ENCODE assay signal across 35 mouse cellular contexts in the genomic region with DNA sequence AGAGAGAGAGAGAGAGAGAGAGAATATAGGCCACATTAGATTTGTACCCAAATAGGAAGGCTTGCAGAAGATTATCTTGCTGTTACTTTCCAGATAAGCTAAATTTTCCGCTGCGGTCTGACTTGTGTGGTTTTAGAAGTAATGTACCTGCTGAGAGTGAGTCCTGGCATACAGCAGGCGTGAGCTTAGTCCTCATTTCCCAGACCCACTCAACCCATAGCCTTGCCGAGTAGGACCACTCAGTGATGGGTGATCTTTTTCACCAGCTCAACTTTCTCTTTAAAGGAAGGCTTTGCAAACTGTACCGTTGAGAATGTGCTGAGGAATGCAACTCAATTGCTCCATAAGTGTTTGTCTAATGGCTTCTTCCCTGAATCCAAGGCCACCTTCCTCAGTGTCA. TPM values are rescaled to one million over a fixed set of nuclear protein-coding genes. Genes with fewer than 3 reads are reported as not detected.
DNase-seq lines count a peak whose midpoint lies in the region; ATAC-seq and TF ChIP-seq lines count a peak whose summit lies in the region.
"Had no signal": no experiment of that assay in that cellular context is flagged by ENCODE, and none has a peak within 500 bp of the region (broad histone marks: within the 10 kb centered on the region; RNA-seq: fewer than 3 reads in every experiment).

No protein-coding gene starts in this region.

- no peaks in the 10 kb centered on the region for H3K79me2 ChIP-seq in CH12.LX (replicated peaks; ENCODE audit: control insufficient read depth, extremely low read depth, insufficient read depth, poor library complexity, severe bottlenecking)

- H3K4me2 ChIP-seq in forebrain, embryonic 11.5 days (ENCODE audit: low read depth, low read length, severe bottlenecking) = no peak overlapping the region
- H3K4me2 ChIP-seq in forebrain, embryonic 14.5 days (ENCODE audit: low read length) = no peak overlapping the region
- no peak overlapping the region for H3K4me2 ChIP-seq in midbrain, embryonic 11.5 days
- H3K4me2 ChIP-seq in CH12.LX (ENCODE audit: insufficient read depth, low read depth, poor library complexity, severe bottlenecking) = no peak overlapping the region
- no peak overlapping the region for H3K4me2 ChIP-seq in stomach, postnatal 0 days (replicated peaks; ENCODE audit: low read depth)
- H3K4me2 ChIP-seq: embryonic facial prominence, embryonic 13.5 days; forebrain, embryonic 13.5 days; heart, embryonic 11.5 days; hindbrain, embryonic 13.5 days had no signal

- no peak overlapping the region for H3K27ac ChIP-seq in forebrain, embryonic 11.5 days (ENCODE audit: low read depth, low read length)
- H3K27ac ChIP-seq in forebrain, embryonic 14.5 days (ENCODE audit: low read depth, low read length) = no peak overlapping the region
- H3K27ac ChIP-seq in midbrain, embryonic 11.5 days (ENCODE audit: low read depth, low read length) = no peak overlapping the region
- H3K27ac ChIP-seq in midbrain, embryonic 10.5 days (replicated peaks) = no peak overlapping the region
- no peak overlapping the region for H3K27ac ChIP-seq in CH12.LX (ENCODE audit: insufficient read depth, low read depth)
- no peak overlapping the region for H3K27ac ChIP-seq in stomach, postnatal 0 days (replicated peaks)
- H3K27ac ChIP-seq: embryonic facial prominence, embryonic 10.5 days; embryonic facial prominence, embryonic 13.5 days; forebrain, embryonic 13.5 days; gastrocnemius, adult 2 months; hindbrain, embryonic 10.5 days; hindbrain, embryonic 13.5 days had no signal

- no peak for ATAC-seq in forebrain, embryonic 11.5 days (replicated peaks; ENCODE audit: low FRiP score)
- no peak for ATAC-seq in forebrain, embryonic 14.5 days
- ATAC-seq in midbrain, embryonic 11.5 days (ENCODE audit: low FRiP score) = no peak
- no peak for ATAC-seq in stomach, postnatal 0 days (ENCODE audit: low FRiP score, low TSS enrichment)
- ATAC-seq: forebrain, embryonic 13.5 days; forebrain, postnatal 0 days; hindbrain, embryonic 16.5 days; inflammation-experienced regulatory T-cells, adult 6 months; intestine, embryonic 16.5 days had no signal

- no peak for TF ChIP-seq POLR2A in CH12.LX (IDR thresholded peaks at IDR 0.05; ENCODE audit: low read depth, low read length)

- H3K9me3 ChIP-seq in forebrain, embryonic 11.5 days (ENCODE audit: control insufficient read depth, low read length) = no peaks in the 10 kb centered on the region
- H3K9me3 ChIP-seq in forebrain, embryonic 14.5 days (replicated peaks; ENCODE audit: control insufficient read depth, low read length) = no peaks in the 10 kb centered on the region
- H3K9me3 ChIP-seq in midbrain, embryonic 11.5 days (ENCODE audit: control insufficient read depth, low read length) = no peaks in the 10 kb centered on the region
- H3K9me3 ChIP-seq in midbrain, embryonic 10.5 days (replicated peaks) = no peaks in the 10 kb centered on the region
- H3K9me3 ChIP-seq in CH12.LX (replicated peaks; ENCODE audit: low read length) = peaks cover 8% of the 10 kb centered on the region
- no peaks in the 10 kb centered on the region for H3K9me3 ChIP-seq in stomach, postnatal 0 days (ENCODE audit: control insufficient read depth, low read length)
- H3K9me3 ChIP-seq: embryonic facial prominence, embryonic 10.5 days; embryonic facial prominence, embryonic 13.5 days; forebrain, embryonic 13.5 days; hindbrain, embryonic 10.5 days; hindbrain, embryonic 13.5 days had no signal

- no peak for TF ChIP-seq CTCF in CH12.LX (conservative IDR thresholded peaks at IDR 0.05 in 1 of 2, IDR thresholded peaks at IDR 0.05 in 1 of 2; ENCODE audit: low read depth in 2 of 2, low read length in 2 of 2)
- TF ChIP-seq CTCF in stomach, postnatal 0 days (IDR thresholded peaks at IDR 0.05; ENCODE audit: low read depth) = no peak

- no peaks in the 10 kb centered on the region for H3K36me3 ChIP-seq in forebrain, embryonic 11.5 days (ENCODE audit: control insufficient read depth, insufficient read depth, low read length)
- H3K36me3 ChIP-seq in forebrain, embryonic 14.5 days (ENCODE audit: control insufficient read depth, insufficient read depth, low read length) = no peaks in the 10 kb centered on the region
- H3K36me3 ChIP-seq in midbrain, embryonic 11.5 days (ENCODE audit: control insufficient read depth, insufficient read depth, low read length) = no peaks in the 10 kb centered on the region
- no peaks in the 10 kb centered on the region for H3K36me3 ChIP-seq in midbrain, embryonic 10.5 days
- peaks cover 0 to 3% of the 10 kb centered on the region in 2 experiments for H3K36me3 ChIP-seq in CH12.LX (replicated peaks in 1 of 2; ENCODE audit: control insufficient read depth in 1 of 2, insufficient read depth in 1 of 2, low read length in 1 of 2)
- no peaks in the 10 kb centered on the region for H3K36me3 ChIP-seq in stomach, postnatal 0 days (ENCODE audit: control insufficient read depth, insufficient read depth, low read length)
- H3K36me3 ChIP-seq: embryonic facial prominence, embryonic 10.5 days; embryonic facial prominence, embryonic 13.5 days; hindbrain, embryonic 10.5 days; hindbrain, embryonic 13.5 days had no signal

- no peak overlapping the region for H3K9ac ChIP-seq in forebrain, embryonic 11.5 days (ENCODE audit: low read length)
- H3K9ac ChIP-seq in forebrain, embryonic 14.5 days (ENCODE audit: low read length) = no peak overlapping the region
- no peak overlapping the region for H3K9ac ChIP-seq in midbrain, embryonic 11.5 days (ENCODE audit: low read length)
- no peak overlapping the region for H3K9ac ChIP-seq in CH12.LX (ENCODE audit: insufficient read depth, low read depth)
- H3K9ac ChIP-seq in stomach, postnatal 0 days (ENCODE audit: low read length) = no peak overlapping the region
- H3K9ac ChIP-seq: embryonic facial prominence, embryonic 13.5 days; forebrain, embryonic 13.5 days; forebrain, postnatal 0 days; hindbrain, embryonic 13.5 days had no signal

- in situ Hi-C loops in CH12.LX (cut with MboI; ENCODE audit: low pct_ligation_motif_present, low pct_unique_long_range_greater_than_20kb, low sequenced_read_pairs) = no loop called here

- H3K4me3 ChIP-seq in forebrain, embryonic 11.5 days (ENCODE audit: low read depth, low read length) = no peak overlapping the region
- no peak overlapping the region for H3K4me3 ChIP-seq in forebrain, embryonic 14.5 days (ENCODE audit: low read depth, low read length)
- H3K4me3 ChIP-seq in midbrain, embryonic 11.5 days (ENCODE audit: low read depth, low read length) = no peak overlapping the region
- H3K4me3 ChIP-seq in midbrain, embryonic 10.5 days = no peak overlapping the region
- no peak overlapping the region for H3K4me3 ChIP-seq in CH12.LX (replicated peaks in 1 of 3; ENCODE audit: low read depth in 2 of 3, low read length in 2 of 3, poor library complexity in 1 of 3)
- no peak overlapping the region for H3K4me3 ChIP-seq in stomach, postnatal 0 days (ENCODE audit: low read depth, low read length)
- H3K4me3 ChIP-seq: embryonic facial prominence, embryonic 10.5 days; embryonic facial prominence, embryonic 13.5 days; erythroblast, embryonic 14.5 days; forebrain, embryonic 13.5 days; gastrocnemius, adult 2 months; hindbrain, embryonic 10.5 days; hindbrain, embryonic 13.5 days had no signal

- no peaks in the 10 kb centered on the region for H3K27me3 ChIP-seq in forebrain, embryonic 11.5 days (ENCODE audit: control insufficient read depth, insufficient read depth, low read length)
- H3K27me3 ChIP-seq in forebrain, embryonic 14.5 days (replicated peaks; ENCODE audit: control insufficient read depth, insufficient read depth, low read length) = no peaks in the 10 kb centered on the region
- no peaks in the 10 kb centered on the region for H3K27me3 ChIP-seq in midbrain, embryonic 11.5 days (ENCODE audit: control insufficient read depth, insufficient read depth, low read length)
- no peaks in the 10 kb centered on the region for H3K27me3 ChIP-seq in midbrain, embryonic 10.5 days (ENCODE audit: low read depth, poor library complexity, severe bottlenecking)
- no peaks in the 10 kb centered on the region for H3K27me3 ChIP-seq in CH12.LX (replicated peaks)
- H3K27me3 ChIP-seq in stomach, postnatal 0 days (ENCODE audit: control insufficient read depth, insufficient read depth, low read length) = no peaks in the 10 kb centered on the region
- H3K27me3 ChIP-seq: embryonic facial prominence, embryonic 13.5 days; forebrain, embryonic 13.5 days; hindbrain, embryonic 13.5 days had no signal

- DNase-seq in forebrain, embryonic 11.5 days (ENCODE audit: low spot score) = peak; percentile 6
- no peak for DNase-seq in forebrain, embryonic 14.5 days (ENCODE audit: low spot score)
- peak; percentile 60 for DNase-seq in midbrain, embryonic 11.5 days (ENCODE audit: low spot score, missing footprints)
- DNase-seq in midbrain, embryonic 10.5 days (ENCODE audit: low spot score) = no peak
- no peak for DNase-seq in CH12.LX (ENCODE audit: extremely low read depth)
- DNase-seq in induced T-regulatory cell, adult 2 months (ENCODE audit: low read depth) = peak; percentile 43
- no peak for DNase-seq in stomach, postnatal 0 days (ENCODE audit: low spot score)
- DNase-seq: adrenal gland, adult 2 months; adrenal gland, postnatal 14 days; B cell, adult 2 months; cerebellum, adult 11 months; cerebellum, adult 2 months; cerebellum, adult 9-11 months; cerebellum, postnatal 36 days; embryo, embryonic 11 days; forebrain, postnatal 0 days; gastrocnemius, adult 2 months; gastrocnemius, postnatal 14 days; heart, adult 18-20 months; kidney, adult 18-20 months had no signal

- H3K4me1 ChIP-seq in forebrain, embryonic 11.5 days (replicated peaks; ENCODE audit: control insufficient read depth, insufficient read depth, low read length) = no peaks in the 10 kb centered on the region
- H3K4me1 ChIP-seq in forebrain, embryonic 14.5 days (ENCODE audit: control insufficient read depth, insufficient read depth, low read length) = no peaks in the 10 kb centered on the region
- no peaks in the 10 kb centered on the region for H3K4me1 ChIP-seq in midbrain, embryonic 11.5 days (ENCODE audit: control insufficient read depth, insufficient read depth, low read length)
- H3K4me1 ChIP-seq in midbrain, embryonic 10.5 days = no peaks in the 10 kb centered on the region
- H3K4me1 ChIP-seq in CH12.LX (ENCODE audit: control insufficient read depth in 1 of 2, insufficient read depth in 2 of 2) = peaks cover 24 to 38% of the 10 kb centered on the region in 2 experiments
- H3K4me1 ChIP-seq in stomach, postnatal 0 days (replicated peaks; ENCODE audit: control insufficient read depth, insufficient read depth) = no peaks in the 10 kb centered on the region
- H3K4me1 ChIP-seq: embryonic facial prominence, embryonic 10.5 days; embryonic facial prominence, embryonic 13.5 days; forebrain, embryonic 13.5 days; hindbrain, embryonic 10.5 days; hindbrain, embryonic 13.5 days had no signal

- peak; percentile 43; the same call in 1 of the 2 replicates for TF ChIP-seq EP300 in CH12.LX (IDR thresholded peaks at IDR 0.05; ENCODE audit: low read length)
- TF ChIP-seq EP300 in stomach, postnatal 0 days (optimal IDR thresholded peaks at IDR 0.05) = no peak

- dilution Hi-C loops in CH12.LX (cut with MboI; ENCODE audit: extremely low pct_ligation_motif_present, extremely low pct_unique_long_range_greater_than_20kb, low sequenced_read_pairs) = no loop called here

- 84% methylated on average over 5 of the region's 5 CpGs for WGBS in forebrain, embryonic 11.5 days
- 87% methylated on average over 5 of the region's 5 CpGs for WGBS in forebrain, embryonic 14.5 days
- 90% methylated on average over 5 of the region's 5 CpGs for WGBS in midbrain, embryonic 11.5 days
- 87% methylated on average over 5 of the region's 5 CpGs for WGBS in midbrain, embryonic 10.5 days
- WGBS in stomach, postnatal 0 days = 81% methylated on average over 5 of the region's 5 CpGs

- no peak for TF ChIP-seq RAD21 in CH12.LX (IDR thresholded peaks at IDR 0.05; ENCODE audit: low read depth, low read length)

RNA-seq across cellular contexts. Expression of a gene that starts 29.2 kb away (rescaled TPM):
- polyA plus RNA-seq in forebrain, embryonic 11.5 days (2014; fragmentation: Nextera tagmentation; extraction: Ambion mirVana) = not detected in 2 replicates
- polyA plus RNA-seq in forebrain, embryonic 14.5 days (2014; fragmentation: Nextera tagmentation; extraction: Ambion mirVana) = not detected in 2 replicates
- 0.11 TPM in 1 of 2 replicates, not detected in the other for polyA plus RNA-seq in midbrain, embryonic 11.5 days (2014; fragmentation: Nextera tagmentation; extraction: Ambion mirVana)
- not detected in 2 replicates for polyA plus RNA-seq in midbrain, embryonic 10.5 days (2016; fragmentation: Nextera tagmentation; extraction: Ambion mirVana)
- total RNA-seq in CH12.LX (2012; rRNA removed) (1.5 and 1.8 TPM in 2 replicates), CH12.LX (2014; rRNA removed) (4.1 and 5.2 TPM in 2 replicates)
- polyA plus RNA-seq in CH12.LX (2012; ENCODE audit: insufficient read length, low read depth) = 8.0 TPM in 2 replicates
- 0.13 and 0.17 TPM in 2 replicates for polyA plus RNA-seq in stomach, postnatal 0 days (2015; fragmentation: Nextera tagmentation; extraction: Ambion mirVana)
- total RNA-seq: adrenal gland, adult 2 months; adrenal gland, postnatal 14 days; adrenal gland, postnatal 4 days; forebrain, postnatal 0 days; gastrocnemius, adult 2 months; gastrocnemius, postnatal 14 days; gastrocnemius, postnatal 4 days; heart, postnatal 25 days had no signal
- polyA plus RNA-seq: cerebellum, adult 2 months; embryonic facial prominence, embryonic 10.5 days; embryonic facial prominence, embryonic 13.5 days; erythroblast, embryonic 14.5 days; forebrain, embryonic 13.5 days; forebrain, postnatal 0 days; heart, embryonic 11.5 days; heart, embryonic 14.5 days; heart, postnatal 0 days; hindbrain, embryonic 10.5 days; hindbrain, embryonic 13.5 days; hindbrain, embryonic 16.5 days had no signal

RNA-seq across cellular contexts. Expression of a gene that starts 41.4 kb away (rescaled TPM):
- polyA plus RNA-seq in forebrain, embryonic 11.5 days (2014; fragmentation: Nextera tagmentation; extraction: Ambion mirVana) = 49.9 and 55.5 TPM in 2 replicates
- 28.3 and 35.8 TPM in 2 replicates for polyA plus RNA-seq in forebrain, embryonic 14.5 days (2014; fragmentation: Nextera tagmentation; extraction: Ambion mirVana)
- 61.3 and 62.3 TPM in 2 replicates for polyA plus RNA-seq in midbrain, embryonic 11.5 days (2014; fragmentation: Nextera tagmentation; extraction: Ambion mirVana)
- 55.9 and 58.2 TPM in 2 replicates for polyA plus RNA-seq in midbrain, embryonic 10.5 days (2016; fragmentation: Nextera tagmentation; extraction: Ambion mirVana)
- total RNA-seq in CH12.LX (2012; rRNA removed) (29.8 and 34.7 TPM in 2 replicates), CH12.LX (2014; rRNA removed) (56.3 and 60.7 TPM in 2 replicates)
- polyA plus RNA-seq in CH12.LX (2012; ENCODE audit: insufficient read length, low read depth) = 46.9 and 55.3 TPM in 2 replicates
- 12.7 and 12.8 TPM in 2 replicates for polyA plus RNA-seq in stomach, postnatal 0 days (2015; fragmentation: Nextera tagmentation; extraction: Ambion mirVana)

RNA-seq across cellular contexts. Expression of a gene that starts 58.8 kb away (rescaled TPM):
- polyA plus RNA-seq in forebrain, embryonic 11.5 days (2014; fragmentation: Nextera tagmentation; extraction: Ambion mirVana) = 13.6 and 14.1 TPM in 2 replicates
- polyA plus RNA-seq in forebrain, embryonic 14.5 days (2014; fragmentation: Nextera tagmentation; extraction: Ambion mirVana) = 15.0 and 15.3 TPM in 2 replicates
- 14.8 and 15.0 TPM in 2 replicates for polyA plus RNA-seq in midbrain, embryonic 11.5 days (2014; fragmentation: Nextera tagmentation; extraction: Ambion mirVana)
- polyA plus RNA-seq in midbrain, embryonic 10.5 days (2016; fragmentation: Nextera tagmentation; extraction: Ambion mirVana) = 16.2 and 16.4 TPM in 2 replicates
- total RNA-seq in CH12.LX (2012; rRNA removed) (33.0 and 53.2 TPM in 2 replicates), CH12.LX (2014; rRNA removed) (22.1 and 23.5 TPM in 2 replicates)
- polyA plus RNA-seq in CH12.LX (2012; ENCODE audit: insufficient read length, low read depth) = 15.0 and 17.0 TPM in 2 replicates
- 43.3 and 44.8 TPM in 2 replicates for polyA plus RNA-seq in stomach, postnatal 0 days (2015; fragmentation: Nextera tagmentation; extraction: Ambion mirVana)

RNA-seq across cellular contexts. Expression of a gene that starts 59.1 kb away (rescaled TPM):
- polyA plus RNA-seq in forebrain, embryonic 11.5 days (2014; fragmentation: Nextera tagmentation; extraction: Ambion mirVana) = 0.21 TPM in 1 of 2 replicates, not detected in the other
- polyA plus RNA-seq in forebrain, embryonic 14.5 days (2014; fragmentation: Nextera tagmentation; extraction: Ambion mirVana) = 0.22 TPM in 1 of 2 replicates, not detected in the other
- polyA plus RNA-seq in midbrain, embryonic 11.5 days (2014; fragmentation: Nextera tagmentation; extraction: Ambion mirVana) = not detected in 2 replicates
- polyA plus RNA-seq in midbrain, embryonic 10.5 days (2016; fragmentation: Nextera tagmentation; extraction: Ambion mirVana) = 0.21 and 0.27 TPM in 2 replicates
- total RNA-seq in CH12.LX (2012; rRNA removed) (0.17 TPM in 1 of 2 replicates, not detected in the other), CH12.LX (2014; rRNA removed) (not detected in 2 replicates)
- polyA plus RNA-seq in CH12.LX (2012; ENCODE audit: insufficient read length, low read depth) = 0.10 TPM in 1 of 2 replicates, not detected in the other
- 0.23 TPM in 1 of 2 replicates, not detected in the other for polyA plus RNA-seq in stomach, postnatal 0 days (2015; fragmentation: Nextera tagmentation; extraction: Ambion mirVana)
- total RNA-seq: adrenal gland, adult 2 months; heart, adult 18-20 months; heart, postnatal 25 days had no signal
- polyA plus RNA-seq: embryonic facial prominence, embryonic 10.5 days; erythroblast, embryonic 14.5 days; forebrain, embryonic 13.5 days; heart, embryonic 11.5 days; heart, embryonic 14.5 days; heart, postnatal 0 days; hindbrain, embryonic 10.5 days; hindbrain, embryonic 13.5 days; intestine, embryonic 16.5 days had no signal

Comparison
In these comparisons a context has a peak if more than half of its experiments do, and no peak if none do; other contexts are left out.
1. DNase-seq: peak in forebrain, embryonic 11.5 days (single experiment), midbrain, embryonic 11.5 days (single experiment) and induced T-regulatory cell, adult 2 months (single experiment); none in forebrain, embryonic 14.5 days (single experiment), midbrain, embryonic 10.5 days (single experiment), CH12.LX (single experiment) and stomach, postnatal 0 days (single experiment).